Mouse (Mus musculus) left cerebral cortex, postnatal 36 days (tissue): ENCODE measurements around the gene Ldhc. TPM values are rescaled to one million over a fixed set of nuclear protein-coding genes. Genes with fewer than 3 reads are reported as not detected.
"Not testable (repeated sequence)": the region's sequence is repeated elsewhere in the genome, so short reads cannot be mapped to it uniquely, and the experiment has no call there.

Experiments
- DNase-seq, 2 experiments: peaks; one replicate each; pipeline ENCODE4 v3.0.0; 2021 to 2022; ENCODE audit warnings: low spot score in 2 of 2, mixed read lengths in 1 of 2
- intact Hi-C: fragments of 180-260 bp; cut with DNase I; formaldehyde crosslinking; loops from one replicate; pipeline ENCODE4 v1.15.1; 2025
- total RNA-seq, 2 experiments: library from RNA; stranded (reverse); gene quantifications; 2 replicates each; pipeline ENCODE4 v1.2.3; 2021

The Ldhc gene
- total RNA-seq, 2 experiments from 2014 or later = not detected

- DNase-seq = no peak
- intact Hi-C loops = no loop called here
Observed at GRCm38 (mm10) chr7:46840787-46841525, 20.0 kb upstream of the Ldhc start, which contains the start of gene Ldha. Gene Ldha, plus strand, starts transcription at chr7:46841475.

- intact Hi-C loops = no loop called here
- no peak for DNase-seq
Observed at GRCm38 (mm10) chr7:46842278-46842677, 18.7 kb upstream of the Ldhc start.

DNA sequence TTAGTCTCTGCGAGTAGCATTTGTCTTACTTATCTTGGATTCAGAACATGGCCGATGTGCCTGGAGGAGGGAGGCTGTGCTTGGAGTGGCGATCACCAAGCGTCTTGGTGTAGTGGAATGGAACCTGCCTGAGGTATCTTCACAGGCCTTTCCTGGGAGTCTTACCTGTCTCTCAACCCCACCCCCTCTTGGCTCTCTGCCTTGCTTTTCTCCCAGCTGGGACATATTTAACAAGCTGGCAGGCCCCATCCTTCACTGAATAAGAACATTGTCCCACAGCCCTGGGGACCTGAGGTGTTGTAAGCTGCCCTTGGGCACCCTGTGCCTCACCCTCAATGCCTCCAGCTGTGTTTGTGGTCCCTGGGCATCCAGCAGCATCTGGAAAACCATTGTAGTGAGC lies 17.4 kb upstream of the Ldhc start:
- no peak for DNase-seq
- intact Hi-C loops = no loop called here

DNA sequence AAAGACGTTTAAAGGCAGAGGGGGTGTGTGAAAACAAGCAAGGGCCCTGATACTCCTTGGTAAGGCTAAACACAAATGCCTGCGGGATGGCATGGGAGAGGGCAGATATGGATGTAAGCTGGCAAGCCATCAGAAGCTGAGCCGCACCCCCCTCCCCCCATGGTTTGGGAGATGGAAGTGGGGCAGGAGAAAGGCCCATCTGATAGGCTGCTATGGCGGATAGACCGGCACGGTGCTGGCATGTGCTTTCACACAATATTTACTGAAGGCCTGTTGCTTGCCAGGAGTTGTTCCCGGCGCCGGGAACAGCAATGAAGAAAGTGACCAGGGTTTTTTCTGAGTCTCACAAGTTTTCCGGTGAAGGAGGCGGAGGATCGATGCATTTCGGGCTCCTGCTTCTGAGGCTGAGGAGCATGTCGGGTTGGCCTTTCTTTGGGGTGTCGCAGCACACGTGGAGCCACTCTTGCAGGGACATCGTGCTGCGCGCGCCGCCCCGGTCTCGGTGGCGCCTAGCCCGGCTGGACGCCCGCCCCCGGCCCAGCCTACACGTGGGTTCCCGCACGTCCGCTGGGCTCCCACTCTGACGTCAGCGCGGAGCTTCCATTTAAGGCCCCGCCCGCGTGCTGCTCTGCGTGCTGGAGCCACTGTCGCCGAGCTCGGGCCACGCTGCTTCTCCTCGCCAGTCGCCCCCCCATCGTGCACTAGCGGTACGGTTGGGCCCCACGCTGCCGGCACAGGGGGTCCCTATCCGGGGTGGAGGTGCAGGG lies 15.6 kb upstream of the Ldhc start:
- DNase-seq = peak; percentile 93 to 94
- intact Hi-C loops = loop anchor here (5.0 kb wide), 2 partner anchors 48 to 162 kb away; partner anchors contain the start of genes Gtf2h1, Hps5 and Spty2d1

DNA sequence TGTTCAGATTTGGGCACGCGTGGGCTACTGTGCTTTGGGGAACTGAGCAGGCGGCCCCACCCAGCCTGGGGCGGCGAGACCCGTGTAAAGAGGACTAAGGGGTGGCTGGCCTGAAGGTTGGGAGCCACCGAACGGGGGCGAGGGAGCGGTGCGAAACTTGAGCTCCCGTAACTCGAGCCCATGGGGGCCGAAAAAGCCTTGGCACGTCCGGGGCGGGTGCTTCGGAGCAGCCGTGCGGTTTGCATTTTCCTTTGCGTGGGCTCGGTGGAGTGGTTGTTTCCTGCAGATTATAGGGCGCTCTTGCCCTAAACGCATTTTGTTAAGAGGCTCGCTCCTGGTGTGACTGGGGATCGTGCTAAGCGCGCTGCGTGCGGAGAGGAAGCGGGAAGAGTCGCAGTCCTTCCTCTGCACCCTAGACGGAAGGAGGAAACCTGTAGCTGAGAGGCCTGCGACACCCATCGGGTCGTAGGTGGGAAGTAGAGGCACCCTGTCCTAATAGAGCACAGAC lies 15.0 kb upstream of the Ldhc start:
- intact Hi-C loops = loop anchor here (5.0 kb wide), 2 partner anchors 49 to 161 kb away; partner anchors contain the start of genes Gtf2h1, Hps5 and Spty2d1
- peak; percentile 54 to 63 for DNase-seq

- DNase-seq = peak; percentile 36 to 49
- intact Hi-C loops = loop anchor here (5.0 kb wide), 2 partner anchors 49 to 161 kb away; partner anchors contain the start of genes Gtf2h1, Hps5 and Spty2d1
Observed at GRCm38 (mm10) chr7:46846486-46847244, 14.3 kb upstream of the Ldhc start.

- no peak for DNase-seq
- intact Hi-C loops = loop anchor here (5.0 kb wide), 2 partner anchors 52 to 158 kb away; partner anchors contain the start of genes Gtf2h1, Hps5 and Spty2d1
Observed at GRCm38 (mm10) chr7:46849287-46849686, 11.7 kb upstream of the Ldhc start.

GRCm38 (mm10) chr7:46851026-46851425 lies 10.0 kb upstream of the Ldhc start:
- intact Hi-C loops = no loop called here
- DNase-seq = no peak

DNA sequence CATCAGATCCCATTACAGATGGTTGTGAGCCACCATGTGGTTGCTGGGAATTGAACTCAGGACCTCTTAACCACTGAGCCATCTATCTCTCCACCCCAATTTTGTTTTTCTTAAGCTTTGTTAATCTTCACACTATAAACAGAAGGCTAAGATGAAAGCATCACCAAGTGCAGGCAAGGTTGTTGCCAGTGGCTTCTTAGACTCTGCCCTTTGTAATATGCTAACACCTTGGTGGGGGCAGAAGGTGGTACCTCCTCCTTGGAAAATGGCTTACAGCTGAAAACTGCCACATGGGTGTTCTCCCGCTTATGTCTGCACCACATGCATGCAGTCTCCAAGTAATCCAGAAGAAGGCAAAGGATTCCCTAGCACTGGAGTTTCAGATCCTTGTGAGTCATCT lies 8.3 kb upstream of the Ldhc start:
- no peak for DNase-seq
- intact Hi-C loops = no loop called here

GRCm38 (mm10) chr7:46853365-46853764 lies 7.6 kb upstream of the Ldhc start:
- DNase-seq = no peak
- intact Hi-C loops = no loop called here

DNA sequence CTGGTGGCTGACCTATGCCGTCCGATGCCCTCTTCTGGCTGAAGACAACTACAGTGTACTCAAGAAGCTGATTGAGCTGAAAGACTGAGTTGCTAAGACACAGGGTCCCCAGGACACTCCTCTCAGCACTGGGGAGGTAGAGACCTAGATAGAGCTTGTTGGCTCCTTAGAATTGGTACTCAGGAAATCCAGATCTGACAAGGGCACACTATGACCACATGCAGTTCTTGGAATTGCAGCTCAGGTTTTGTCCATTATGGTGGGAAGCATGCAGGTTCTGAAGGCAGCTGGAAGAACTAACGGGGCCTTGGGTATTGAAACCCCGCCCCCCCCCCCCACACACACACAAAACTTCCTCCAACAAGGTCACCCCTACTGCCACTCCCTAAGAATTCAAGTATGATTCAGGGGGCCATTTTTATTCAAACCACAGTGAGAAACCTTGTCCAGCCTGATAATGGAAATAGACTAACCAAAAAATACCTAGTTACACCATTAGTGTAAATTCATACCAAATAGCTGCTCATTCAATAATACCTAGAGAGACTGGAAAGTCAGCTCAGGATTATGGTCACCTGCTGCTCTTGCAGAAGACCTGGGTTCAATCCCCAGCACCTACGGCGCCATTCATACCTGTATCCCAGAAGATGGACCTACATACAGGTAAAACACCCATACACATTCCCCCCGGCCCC lies 5.0 kb upstream of the Ldhc start:
- intact Hi-C loops = no loop called here
- no peak for DNase-seq

DNA sequence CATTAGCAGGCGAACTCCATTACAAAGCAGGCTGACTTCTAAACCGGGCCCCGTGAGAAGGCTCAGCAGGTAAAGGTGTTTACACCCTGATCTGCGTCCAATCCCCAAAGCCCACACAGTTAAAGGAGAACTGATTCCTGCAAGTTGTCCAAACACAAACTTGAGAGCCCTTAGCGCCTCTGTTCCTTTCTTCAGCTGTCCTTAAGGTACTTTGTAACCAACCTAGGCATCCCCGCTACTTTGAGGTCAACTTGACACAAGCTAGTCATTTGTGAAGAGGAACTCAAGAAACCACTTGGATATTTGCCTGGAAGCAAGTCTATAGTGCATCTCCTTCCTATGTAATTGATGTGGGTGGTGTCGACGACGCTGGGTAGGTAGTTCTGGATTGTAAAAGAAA lies 3.6 kb upstream of the Ldhc start:
- no peak for DNase-seq
- intact Hi-C loops = no loop called here

- DNase-seq = peak in 1 of 2 experiments; percentile 19
- intact Hi-C loops = no loop called here
Observed at GRCm38 (mm10) chr7:46859031-46859430, 2.0 kb upstream of the Ldhc start.

- intact Hi-C loops = no loop called here
- no peak for DNase-seq
Observed at GRCm38 (mm10) chr7:46871988-46872387, 11.0 kb downstream of the Ldhc start.

DNA sequence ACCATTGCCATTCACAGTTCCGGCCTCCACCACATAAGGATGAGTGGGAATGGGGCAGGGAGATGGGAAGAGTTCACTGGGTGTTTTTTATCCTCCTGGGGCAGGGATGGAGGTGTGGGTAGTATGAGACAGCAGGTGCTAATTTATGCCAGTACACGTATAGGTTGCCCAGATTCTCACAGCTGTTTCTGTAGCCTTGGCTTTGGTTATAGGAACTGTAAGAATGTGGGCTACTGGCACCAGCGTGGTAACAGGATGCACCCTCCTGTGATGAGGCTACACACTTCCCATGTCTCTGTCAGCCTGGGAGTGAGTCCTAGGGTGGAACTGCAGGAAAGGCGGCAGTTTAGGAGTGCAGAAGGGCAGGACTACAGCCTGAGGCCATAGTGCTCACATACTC lies 15.8 kb downstream of the Ldhc start:
- intact Hi-C loops = no loop called here
- peak in 1 of 2 experiments; percentile 26 for DNase-seq

DNA sequence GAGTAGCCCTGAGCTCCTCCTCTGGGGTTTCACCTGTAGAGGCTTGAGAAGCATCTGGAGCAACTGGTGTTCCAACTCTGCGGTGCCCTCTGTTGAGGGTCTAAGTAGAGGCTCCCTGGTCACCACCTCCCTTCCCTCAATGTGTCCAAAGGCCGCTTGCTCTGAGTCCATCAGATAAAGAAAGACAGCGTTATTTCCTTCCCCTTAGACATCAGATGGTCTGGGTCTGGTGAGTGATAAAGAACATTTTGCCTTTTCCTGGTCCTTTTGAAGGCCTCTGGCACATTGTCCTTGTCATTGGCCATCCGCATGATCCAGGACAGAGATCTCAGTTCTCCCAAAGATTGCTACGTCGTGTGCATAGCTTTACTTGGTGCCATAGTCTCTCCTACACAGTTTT lies 16.3 kb downstream of the Ldhc start:
- DNase-seq = no peak

GRCm38 (mm10) chr7:46879851-46880250 lies 18.8 kb downstream of the Ldhc start:
- no peak for DNase-seq
- intact Hi-C loops = no loop called here

More for the DNA sequence above, 16.3 kb downstream of the Ldhc start:
- intact Hi-C loops = no loop called here

DNA sequence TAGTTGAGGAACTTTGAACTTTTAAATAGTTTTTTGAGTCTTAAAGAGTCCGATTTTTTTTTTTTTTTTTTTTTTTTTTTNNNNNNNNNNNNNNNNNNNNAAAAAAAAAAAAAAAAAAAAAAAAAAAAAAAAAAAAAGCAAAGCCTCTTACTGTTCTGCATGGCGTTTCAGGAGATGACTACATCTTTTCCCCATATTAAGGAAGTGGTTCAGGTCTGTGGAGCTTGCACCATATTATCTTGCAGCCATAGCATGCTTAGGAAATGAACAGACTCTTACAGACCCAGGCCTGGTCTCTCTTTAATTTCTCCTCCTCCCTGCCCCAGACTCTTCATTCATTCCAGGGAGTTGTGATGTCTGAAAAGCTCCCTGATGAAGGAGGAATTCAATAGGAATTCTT lies 20.0 kb downstream of the Ldhc start:
- DNase-seq = no peak
- intact Hi-C loops = no loop called here

GRCm38 (mm10) chr7:46881941-46882340 lies 20.9 kb downstream of the Ldhc start:
- intact Hi-C loops, DNase-seq: not testable (repeated sequence)
